Mouse (Mus musculus): ENCODE data around the gene Bub1b. TPM values are rescaled to one million over a fixed set of nuclear protein-coding genes. Genes with fewer than 3 reads are reported as not detected.

The Bub1b gene
- polyA plus RNA-seq, 1 experiment = 75.2 TPM

DNA sequence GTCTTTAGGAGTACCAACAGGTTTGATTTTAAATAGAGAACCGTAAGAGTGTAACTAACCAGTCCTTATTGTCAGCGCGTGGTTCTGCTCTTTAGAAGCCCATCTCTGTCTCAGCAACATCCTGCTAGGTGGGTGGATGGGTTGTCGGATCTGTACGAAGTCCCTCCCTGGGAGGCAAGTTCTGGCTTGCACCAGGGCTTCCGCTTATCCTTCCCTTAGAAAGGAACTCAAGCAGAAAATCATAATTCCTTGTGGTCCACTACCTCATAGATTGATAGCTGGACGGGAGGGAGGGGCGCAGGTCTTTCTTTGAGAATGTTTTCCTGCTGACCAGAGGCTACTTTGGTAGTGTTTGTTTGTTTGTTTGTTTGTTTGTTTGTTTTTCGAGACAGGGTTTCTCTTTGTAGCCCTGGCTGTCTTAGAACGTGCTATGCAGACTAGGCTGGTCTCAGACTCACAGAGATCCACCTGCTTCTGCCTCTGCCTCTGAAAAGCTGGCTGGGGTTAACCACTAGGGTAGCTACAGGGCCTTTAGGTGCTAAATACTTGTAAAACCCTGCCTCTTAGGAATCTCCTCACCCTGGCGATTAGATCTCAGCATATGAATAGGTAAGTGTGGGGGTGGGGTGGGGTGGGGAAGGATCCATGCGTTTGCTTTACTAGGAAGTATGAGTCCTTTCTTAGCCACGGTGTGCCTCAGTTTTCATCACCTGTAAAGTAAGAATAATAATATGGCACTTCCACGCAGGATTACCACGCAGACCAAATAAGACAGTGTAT is 75.9 kb downstream of the Bub1b start:
- no peak for TF ChIP-seq CTCF (IDR thresholded peaks at IDR 0.05; ENCODE audit: borderline replicate concordance, insufficient read depth, low read length)
- no peak for TF ChIP-seq POLR2A (IDR thresholded peaks at IDR 0.05; ENCODE audit: low read depth, low read length)
- Histone ChIP-seq H3K4me3 (ENCODE audit: insufficient read depth, low read length) (no peak overlapping the region), H3K4me1 (ENCODE audit: control insufficient read depth, insufficient read depth, low read length) (peaks cover 4% of the 10 kb centered on the region), H3K27ac (ENCODE audit: insufficient read depth, low read length) (no peak overlapping the region)

- peaks cover 2% of the 10 kb centered on the region; the same call in 1 of the 2 replicates for H3K4me1 ChIP-seq (ENCODE audit: control insufficient read depth, insufficient read depth, low read length)
- no peak overlapping the region for H3K4me3 ChIP-seq (ENCODE audit: insufficient read depth, low read length)
- TF ChIP-seq CTCF (IDR thresholded peaks at IDR 0.05; ENCODE audit: borderline replicate concordance, insufficient read depth, low read length) = no peak
- TF ChIP-seq POLR2A (IDR thresholded peaks at IDR 0.05; ENCODE audit: low read depth, low read length) = no peak
- H3K27ac ChIP-seq (ENCODE audit: insufficient read depth, low read length) = no peak overlapping the region
Measured at GRCm38 (mm10) chr2:118674500-118674899, 76.5 kb downstream of the Bub1b start.

DNA sequence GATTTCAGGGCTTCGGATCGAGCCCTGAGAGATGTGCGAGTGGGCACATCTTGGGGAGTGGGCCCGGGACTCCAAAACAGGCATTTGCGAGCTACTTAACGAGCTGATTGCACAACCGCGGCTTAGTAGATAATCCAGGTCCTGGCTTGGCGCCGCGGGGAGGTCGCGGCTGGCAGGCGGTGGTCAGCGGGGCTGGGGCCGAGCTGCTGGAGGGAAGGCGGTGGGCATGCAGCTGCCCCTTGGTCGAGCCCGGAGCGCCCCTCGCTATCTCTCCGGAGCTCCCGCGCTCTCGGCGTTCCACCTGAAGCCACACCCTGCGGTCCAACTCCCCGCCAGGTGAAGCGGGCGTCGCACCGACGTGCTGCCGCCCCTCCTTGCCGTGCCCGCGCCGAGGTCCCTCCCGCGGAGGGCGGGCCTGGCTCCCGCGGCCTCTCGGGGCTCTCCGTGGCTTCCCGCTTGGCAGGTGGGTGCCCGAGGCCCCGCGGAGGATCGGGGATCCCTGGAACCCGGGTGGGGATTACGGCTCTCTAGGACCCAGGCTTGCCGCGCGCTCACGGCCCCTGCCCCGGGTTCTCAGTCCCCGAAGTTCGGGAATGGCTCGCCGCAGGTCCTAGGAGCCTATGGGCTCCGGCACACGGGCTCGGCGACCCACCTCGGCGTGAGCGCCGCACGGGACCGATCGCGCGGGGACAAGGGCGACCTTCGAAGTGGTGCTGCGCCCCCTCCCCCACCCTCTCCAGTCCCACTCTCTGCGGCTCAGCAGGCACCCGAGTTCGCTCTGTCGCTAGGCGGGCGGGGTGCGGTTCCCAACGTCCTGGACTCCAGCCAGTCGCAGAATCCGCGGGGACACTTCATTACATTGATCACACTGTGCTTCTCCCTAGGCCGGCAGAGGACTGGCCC is 79.1 kb downstream of the Bub1b start:
- Histone ChIP-seq H3K4me1 (ENCODE audit: control insufficient read depth, insufficient read depth, low read length) (no peaks in the 10 kb centered on the region), H3K27ac (ENCODE audit: insufficient read depth, low read length) (no peak overlapping the region), H3K4me3 (ENCODE audit: insufficient read depth, low read length) (peak overlapping the region; percentile 25)
- no peak for TF ChIP-seq POLR2A (IDR thresholded peaks at IDR 0.05; ENCODE audit: low read depth, low read length)
- no peak for TF ChIP-seq CTCF (IDR thresholded peaks at IDR 0.05; ENCODE audit: borderline replicate concordance, insufficient read depth, low read length)

DNA sequence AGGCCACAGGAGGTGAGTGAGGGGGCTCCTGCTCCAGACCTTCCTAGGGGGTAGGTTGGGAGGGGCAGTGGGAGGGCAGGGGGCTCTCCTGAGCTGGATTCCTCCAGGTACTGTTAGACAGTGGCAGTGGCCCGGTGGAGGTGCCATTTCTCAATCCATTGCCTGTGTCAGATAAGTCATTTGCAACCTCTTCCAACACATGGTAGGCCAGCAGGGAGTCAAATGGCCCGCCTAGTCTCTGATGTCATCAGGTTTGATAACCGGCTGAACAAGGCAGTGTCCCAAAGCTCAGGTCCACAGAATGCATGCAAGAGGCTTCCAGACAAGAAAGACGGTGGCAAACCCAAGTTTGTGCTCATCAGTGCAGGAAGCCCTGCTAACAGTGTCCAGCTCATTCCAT is 79.8 kb downstream of the Bub1b start:
- TF ChIP-seq CTCF (IDR thresholded peaks at IDR 0.05; ENCODE audit: borderline replicate concordance, insufficient read depth, low read length) = no peak
- TF ChIP-seq POLR2A (IDR thresholded peaks at IDR 0.05; ENCODE audit: low read depth, low read length) = no peak
- H3K27ac ChIP-seq (ENCODE audit: insufficient read depth, low read length) = no peak overlapping the region
- no peak overlapping the region for H3K4me3 ChIP-seq (ENCODE audit: insufficient read depth, low read length)
- no peaks in the 10 kb centered on the region for H3K4me1 ChIP-seq (ENCODE audit: control insufficient read depth, insufficient read depth, low read length)

DNA sequence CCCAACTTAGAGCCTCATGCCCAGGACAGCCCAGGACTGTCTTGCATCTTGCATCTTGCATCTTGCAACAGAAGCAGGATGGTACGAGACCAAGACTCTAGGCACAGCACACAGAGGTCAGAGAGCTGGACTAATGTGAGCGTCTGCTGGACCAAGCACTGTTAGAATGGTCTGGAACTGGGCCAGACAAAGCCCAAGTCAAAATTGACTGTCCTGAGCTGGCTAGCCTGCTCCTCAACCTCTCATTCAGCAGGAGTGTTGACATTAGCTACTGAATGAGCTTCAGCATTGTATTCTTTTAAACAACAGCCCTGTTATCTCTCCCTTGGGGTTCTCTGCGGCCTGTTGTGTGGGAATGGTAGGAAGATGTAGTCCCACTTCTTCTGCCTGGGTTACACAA is 81.6 kb downstream of the Bub1b start:
- no peak for TF ChIP-seq CTCF (IDR thresholded peaks at IDR 0.05; ENCODE audit: borderline replicate concordance, insufficient read depth, low read length)
- TF ChIP-seq POLR2A (IDR thresholded peaks at IDR 0.05; ENCODE audit: low read depth, low read length) = no peak
- Histone ChIP-seq H3K27ac (ENCODE audit: insufficient read depth, low read length) (no peak overlapping the region), H3K4me3 (ENCODE audit: insufficient read depth, low read length) (no peak overlapping the region), H3K4me1 (ENCODE audit: control insufficient read depth, insufficient read depth, low read length) (no peaks in the 10 kb centered on the region)

DNA sequence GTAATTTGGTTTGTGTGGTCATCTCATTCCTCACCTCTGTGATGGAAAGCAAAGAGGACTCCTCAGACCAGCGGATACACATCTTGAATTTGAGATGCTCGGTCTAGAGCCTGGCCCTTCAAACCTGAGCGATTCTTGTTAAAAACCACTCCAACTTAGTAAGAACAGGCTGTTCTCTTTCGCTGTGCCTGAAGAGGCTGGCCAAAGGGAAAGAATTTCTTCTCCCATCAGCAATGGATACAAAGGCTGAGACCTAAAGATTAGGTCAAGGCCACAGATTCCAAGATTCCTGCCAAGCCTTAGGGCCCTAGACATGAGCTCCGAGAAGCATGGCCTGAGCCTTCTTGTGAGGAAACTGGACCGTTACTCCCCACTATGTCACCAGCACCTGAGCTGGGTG is 82.9 kb downstream of the Bub1b start:
- no peaks in the 10 kb centered on the region for H3K4me1 ChIP-seq (ENCODE audit: control insufficient read depth, insufficient read depth, low read length)
- H3K27ac ChIP-seq (ENCODE audit: insufficient read depth, low read length) = no peak overlapping the region
- H3K4me3 ChIP-seq (ENCODE audit: insufficient read depth, low read length) = no peak overlapping the region
- no peak for TF ChIP-seq POLR2A (IDR thresholded peaks at IDR 0.05; ENCODE audit: low read depth, low read length)
- TF ChIP-seq CTCF (IDR thresholded peaks at IDR 0.05; ENCODE audit: borderline replicate concordance, insufficient read depth, low read length) = no peak

DNA sequence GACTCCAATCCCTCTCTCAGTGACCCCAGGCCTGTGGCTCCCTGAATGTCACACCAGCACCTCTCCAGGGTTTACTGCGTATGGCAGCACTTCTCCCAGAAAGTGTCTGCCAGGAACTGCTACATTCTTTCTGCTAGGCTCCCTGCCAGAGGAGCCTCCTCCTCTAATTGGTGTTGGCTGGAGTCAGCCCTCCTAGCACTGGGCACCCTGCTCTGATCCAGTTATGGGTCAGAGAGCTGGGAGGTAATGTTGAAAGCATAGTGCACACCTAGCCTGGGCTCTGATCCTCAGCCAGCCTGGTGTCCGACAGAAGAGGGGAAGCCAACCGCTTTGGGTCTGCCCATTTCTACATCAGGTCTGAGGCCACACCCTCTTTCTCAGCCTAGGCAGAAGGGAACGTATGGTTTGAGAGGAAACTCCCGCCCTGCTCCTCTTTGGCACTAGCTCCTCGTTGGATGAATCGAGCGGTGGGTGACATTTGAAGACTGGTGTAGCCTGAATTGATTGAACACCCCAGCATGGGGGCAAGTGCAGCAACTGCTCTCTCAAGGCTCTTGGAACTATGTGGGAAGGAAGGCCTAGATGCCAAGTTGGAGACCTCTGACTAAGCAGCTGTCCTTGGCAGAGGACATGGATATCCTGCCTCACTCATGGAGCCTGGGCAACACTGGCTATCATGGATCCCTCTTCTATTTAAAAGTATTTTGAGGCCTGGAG is 84.7 kb downstream of the Bub1b start:
- TF ChIP-seq POLR2A (IDR thresholded peaks at IDR 0.05; ENCODE audit: low read depth, low read length) (no peak), CTCF (IDR thresholded peaks at IDR 0.05; ENCODE audit: borderline replicate concordance, insufficient read depth, low read length) (no peak)
- H3K4me3 ChIP-seq (ENCODE audit: insufficient read depth, low read length) = no peak overlapping the region

DNA sequence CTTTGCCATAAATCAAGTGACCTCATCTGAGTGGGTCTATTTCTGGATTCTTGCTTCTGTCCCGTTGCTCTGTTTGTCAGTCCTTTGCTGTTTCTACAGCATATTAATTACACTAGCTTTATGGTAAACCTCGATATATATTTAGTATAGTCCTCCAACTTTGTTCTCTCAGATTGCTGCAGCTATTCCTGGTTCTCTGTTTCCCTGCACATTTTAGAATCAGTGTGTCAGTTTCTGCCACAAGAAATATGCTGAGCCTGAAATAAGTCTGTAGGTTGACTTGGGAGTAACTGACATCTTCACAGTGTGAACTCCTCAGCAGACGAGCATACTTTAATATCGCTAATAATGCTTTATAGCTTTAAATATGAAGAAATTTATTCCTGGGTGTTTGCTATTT is 87.1 kb downstream of the Bub1b start:
- H3K4me3 ChIP-seq (ENCODE audit: insufficient read depth, low read length) = no peak overlapping the region
- H3K27ac ChIP-seq (ENCODE audit: insufficient read depth, low read length) = no peak overlapping the region
- no peak for TF ChIP-seq POLR2A (IDR thresholded peaks at IDR 0.05; ENCODE audit: low read depth, low read length)
- no peak for TF ChIP-seq CTCF (IDR thresholded peaks at IDR 0.05; ENCODE audit: borderline replicate concordance, insufficient read depth, low read length)
- no peaks in the 10 kb centered on the region for H3K4me1 ChIP-seq (ENCODE audit: control insufficient read depth, insufficient read depth, low read length)

More for the DNA sequence above, 84.7 kb downstream of the Bub1b start:
- Histone ChIP-seq H3K4me1 (ENCODE audit: control insufficient read depth, insufficient read depth, low read length) (no peaks in the 10 kb centered on the region), H3K27ac (ENCODE audit: insufficient read depth, low read length) (no peak overlapping the region)

GRCm38 (mm10) chr2:118686693-118687092 is 88.7 kb downstream of the Bub1b start:
- H3K4me3 ChIP-seq (ENCODE audit: insufficient read depth, low read length) = no peak overlapping the region
- H3K4me1 ChIP-seq (ENCODE audit: control insufficient read depth, insufficient read depth, low read length) = no peaks in the 10 kb centered on the region
- no peak overlapping the region for H3K27ac ChIP-seq (ENCODE audit: insufficient read depth, low read length)
- no peak for TF ChIP-seq POLR2A (IDR thresholded peaks at IDR 0.05; ENCODE audit: low read depth, low read length)
- TF ChIP-seq CTCF (IDR thresholded peaks at IDR 0.05; ENCODE audit: borderline replicate concordance, insufficient read depth, low read length) = no peak
